9 mouse cellular contexts compared by ENCODE assay signal in genomic region chr8:70687576-70687975, GRCm38 (mm10). TPM values are rescaled to one million over a fixed set of nuclear protein-coding genes. Genes with fewer than 3 reads are reported as not detected.
DNase-seq lines count a peak whose midpoint lies in the region.
"Had no signal": no experiment of that assay in that cellular context is flagged by ENCODE, and none has a peak within 500 bp of the region (broad histone marks: within the 10 kb centered on the region; RNA-seq: fewer than 3 reads in every experiment).

No protein-coding gene starts in this region.

- peak; percentile 76 for DNase-seq in urinary bladder, postnatal 14 days (ENCODE audit: low spot score)
- DNase-seq in urinary bladder, postnatal 10 days (ENCODE audit: low spot score): no peak
- peak; percentile 75 for DNase-seq in gastrocnemius, postnatal 25 days
- DNase-seq in kidney, postnatal 14 days: peak; percentile 86
- DNase-seq in embryo, embryonic 10 days (ENCODE audit: low spot score): no peak
- no peak for DNase-seq in frontal cortex, adult 2 months (ENCODE audit: extremely low spot score in 1 of 2, low spot score in 1 of 2)
- DNase-seq in yolk sac, embryonic 10.5 days (ENCODE audit: low spot score): no peak

RNA-seq across cellular contexts. Expression of gene Jund, which starts 11.2 kb away (rescaled TPM):
- 10 to 100 TPM; 54.5 to 68.6 TPM for total RNA-seq in gastrocnemius, postnatal 25 days (2021)
- 226 and 228 TPM in 2 replicates for polyA plus RNA-seq in frontal cortex, adult 2 months (2012; rRNA removed)

RNA-seq across cellular contexts. Expression of gene Lsm4, which starts 14.5 kb away (rescaled TPM):
- total RNA-seq in gastrocnemius, postnatal 25 days (2021): 10 to 100 TPM; 57.7 to 66.0 TPM
- polyA plus RNA-seq in frontal cortex, adult 2 months (2012; rRNA removed): 113 and 128 TPM in 2 replicates

RNA-seq across cellular contexts. Expression of gene Iqcn, which starts 15.7 kb away (rescaled TPM):
- not detected for total RNA-seq in gastrocnemius, postnatal 25 days (2021)
- polyA plus RNA-seq in frontal cortex, adult 2 months (2012; rRNA removed): 0.32 and 0.40 TPM in 2 replicates
- polyA plus RNA-seq: embryonic facial prominence, embryonic 11.5 days; liver, embryonic 16.5 days had no signal

RNA-seq across cellular contexts. Expression of gene Pgpep1, which starts 27.4 kb away (rescaled TPM):
- 10 to 100 TPM; 18.6 to 22.6 TPM for total RNA-seq in gastrocnemius, postnatal 25 days (2021)
- 17.2 and 25.8 TPM in 2 replicates for polyA plus RNA-seq in frontal cortex, adult 2 months (2012; rRNA removed)

RNA-seq across cellular contexts. Expression of gene Gm3336, which starts 30.8 kb away (rescaled TPM):
- not detected for total RNA-seq in gastrocnemius, postnatal 25 days (2021)
- 0.12 TPM in 1 of 2 replicates, not detected in the other for polyA plus RNA-seq in frontal cortex, adult 2 months (2012; rRNA removed)
- polyA plus RNA-seq: embryonic facial prominence, embryonic 11.5 days had no signal

Comparison
In these comparisons a context has a peak if more than half of its experiments do, and no peak if none do; other contexts are left out.
1. DNase-seq: peak in urinary bladder, postnatal 14 days (single experiment), gastrocnemius, postnatal 25 days (single experiment) and kidney, postnatal 14 days (single experiment); none in urinary bladder, postnatal 10 days (single experiment), embryo, embryonic 10 days (single experiment), frontal cortex, adult 2 months (0 of 2) and yolk sac, embryonic 10.5 days (single experiment).